20 mouse cellular contexts compared by ENCODE assay signal in the genomic region with DNA sequence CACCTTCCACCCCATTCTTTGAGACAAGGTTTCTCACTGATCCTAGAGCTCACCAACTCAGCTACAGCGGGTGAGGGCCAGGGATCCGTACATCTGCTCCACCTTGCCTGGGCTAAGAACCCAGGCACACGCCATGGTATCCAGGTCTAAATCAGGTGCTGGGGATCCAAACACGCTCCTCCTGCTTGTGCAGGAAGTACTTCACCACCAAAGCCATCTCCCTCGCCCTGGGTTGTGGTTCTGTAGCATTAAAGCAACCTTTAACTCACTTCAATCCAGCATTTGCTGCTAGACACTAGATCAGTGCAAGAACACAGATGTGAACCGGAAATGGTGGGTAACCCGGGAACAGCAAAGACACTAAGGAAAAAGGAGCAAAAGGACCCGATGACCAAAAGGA. TPM values are rescaled to one million over a fixed set of nuclear protein-coding genes. Genes with fewer than 3 reads are reported as not detected.
A peak's percentile ranks its signal among the peaks of the same experiment; 100 is the strongest.
DNase-seq lines count a peak whose midpoint lies in the region; TF ChIP-seq lines count a peak whose summit lies in the region.
"Had no signal": no experiment of that assay in that cellular context is flagged by ENCODE, and none has a peak within 500 bp of the region (broad histone marks: within the 10 kb centered on the region; RNA-seq: fewer than 3 reads in every experiment).

No protein-coding gene starts in this region.

- no peaks in the 10 kb centered on the region for H3K9me3 ChIP-seq in midbrain, embryonic 10.5 days (replicated peaks)
- H3K9me3 ChIP-seq: forebrain, embryonic 15.5 days; heart, embryonic 12.5 days; hindbrain, embryonic 13.5 days; limb, embryonic 13.5 days; lung, embryonic 15.5 days; neural tube, embryonic 12.5 days had no signal

- no peaks in the 10 kb centered on the region for H3K27me3 ChIP-seq in thymus, adult 2 months (ENCODE audit: control insufficient read depth, insufficient read depth, low read length)
- H3K27me3 ChIP-seq in midbrain, embryonic 10.5 days (ENCODE audit: low read depth, poor library complexity, severe bottlenecking), result no peaks in the 10 kb centered on the region
- H3K27me3 ChIP-seq: forebrain, embryonic 15.5 days; heart, embryonic 12.5 days; hindbrain, embryonic 13.5 days; limb, embryonic 13.5 days; lung, embryonic 15.5 days; neural tube, embryonic 12.5 days; Patski had no signal

- no peak for DNase-seq in thymus, adult 2 months
- DNase-seq in thymus, postnatal 4 days, result no peak
- peak; percentile 59 to 66 for DNase-seq in cerebellum, adult 18-20 months
- DNase-seq in cerebellum, postnatal 25 days, result peak; percentile 66 to 73
- no peak for DNase-seq in midbrain, embryonic 10.5 days (ENCODE audit: low spot score)
- no peak for DNase-seq in heart, postnatal 10 days
- DNase-seq in left cerebral cortex, adult 8-10 months (ENCODE audit: low spot score in 2 of 2), result no peak

- H3K36me3 ChIP-seq in thymus, adult 2 months (ENCODE audit: control insufficient read depth, insufficient read depth, low read length), result no peaks in the 10 kb centered on the region
- no peaks in the 10 kb centered on the region for H3K36me3 ChIP-seq in midbrain, embryonic 10.5 days
- H3K36me3 ChIP-seq: forebrain, embryonic 15.5 days; heart, embryonic 12.5 days; hindbrain, embryonic 13.5 days; limb, embryonic 13.5 days; lung, embryonic 15.5 days; neural tube, embryonic 12.5 days had no signal

- H3K27ac ChIP-seq in thymus, adult 2 months (ENCODE audit: control insufficient read depth, insufficient read depth, low read length), result 0 out of 2 replicates have a peak overlapping the region, but pooled peaks have one; percentile 9
- H3K27ac ChIP-seq in midbrain, embryonic 10.5 days (replicated peaks), result no peak overlapping the region
- H3K27ac ChIP-seq: forebrain, embryonic 15.5 days; hindbrain, embryonic 13.5 days; limb, embryonic 13.5 days; liver, embryonic 14.5 days; lung, embryonic 15.5 days; neural tube, embryonic 12.5 days had no signal

- 40% methylated on average over 8 of the region's 8 CpGs for WGBS in thymus, adult 2 months
- WGBS in midbrain, embryonic 10.5 days, result 88% methylated on average over 8 of the region's 8 CpGs

- intact Hi-C loops in heart, postnatal 10 days (cut with DNase I), result loop anchor here (2.0 kb wide), 1 partner anchor 37 kb away; no protein-coding TSS in a partner anchor

- peaks cover 4% of the 10 kb centered on the region for H3K4me1 ChIP-seq in thymus, adult 2 months (replicated peaks; ENCODE audit: control insufficient read depth, insufficient read depth, low read length)
- no peaks in the 10 kb centered on the region for H3K4me1 ChIP-seq in midbrain, embryonic 10.5 days
- H3K4me1 ChIP-seq: forebrain, embryonic 15.5 days; heart, embryonic 12.5 days; hindbrain, embryonic 13.5 days; limb, embryonic 13.5 days; lung, embryonic 15.5 days; neural tube, embryonic 12.5 days had no signal

- H3K4me3 ChIP-seq in thymus, adult 2 months (ENCODE audit: control insufficient read depth, insufficient read depth, low read length), result no peak overlapping the region
- H3K4me3 ChIP-seq in midbrain, embryonic 10.5 days, result no peak overlapping the region
- H3K4me3 ChIP-seq: forebrain, embryonic 15.5 days; heart, embryonic 12.5 days; hindbrain, embryonic 13.5 days; limb, embryonic 13.5 days; lung, embryonic 15.5 days; neural tube, embryonic 12.5 days had no signal

- TF ChIP-seq CTCF in thymus, adult 2 months (IDR thresholded peaks at IDR 0.05; ENCODE audit: borderline replicate concordance, control insufficient read depth, extremely low read depth, insufficient read depth, low read length, poor library complexity), result no peak

- no peak for TF ChIP-seq POLR2A in thymus, adult 2 months (IDR thresholded peaks at IDR 0.05; ENCODE audit: control insufficient read depth, extremely low read depth, insufficient read depth, low read length, poor library complexity)

RNA-seq across cellular contexts. Expression of a gene that starts 7.7 kb away (rescaled TPM):
- polyA plus RNA-seq in thymus, adult 2 months (2012; rRNA removed), result 60.4 and 68.3 TPM in 2 replicates
- 0.12 and 0.22 TPM in 2 replicates for polyA plus RNA-seq in midbrain, embryonic 10.5 days (2016; fragmentation: Nextera tagmentation; extraction: Ambion mirVana)
- under 1 TPM; 0.47 to 0.72 TPM for total RNA-seq in heart, postnatal 10 days (2021)
- 1 to 10 TPM in 3 of 4 experiments, under 1 TPM in 1; 0.63 to 1.7 (median 1.2) TPM for total RNA-seq in left cerebral cortex, adult 8-10 months (2022)

RNA-seq across cellular contexts. Expression of a gene that starts 19.5 kb away (rescaled TPM):
- 0.37 and 0.84 TPM in 2 replicates for polyA plus RNA-seq in thymus, adult 2 months (2012; rRNA removed)
- polyA plus RNA-seq in midbrain, embryonic 10.5 days (2016; fragmentation: Nextera tagmentation; extraction: Ambion mirVana), result 0.21 TPM in 1 of 2 replicates, not detected in the other
- total RNA-seq in heart, postnatal 10 days (2021), result under 1 TPM in 1 of 2 experiments, not detected in 1; 0.32 TPM
- total RNA-seq in left cerebral cortex, adult 8-10 months (2022), result 1 to 10 TPM in 1 of 4 experiments, under 1 TPM in 2, not detected in 1; 0.67 to 1.3 (median 0.76) TPM
- total RNA-seq: adrenal gland, postnatal 36 days; heart, postnatal 25 days had no signal
- polyA plus RNA-seq: kidney, embryonic 16.5 days; macrophage; neural tube, embryonic 12.5 days had no signal

RNA-seq across cellular contexts. Expression of a gene that starts 42.5 kb away (rescaled TPM):
- polyA plus RNA-seq in thymus, adult 2 months (2012; rRNA removed), result 1.2 and 2.7 TPM in 2 replicates
- polyA plus RNA-seq in midbrain, embryonic 10.5 days (2016; fragmentation: Nextera tagmentation; extraction: Ambion mirVana), result 0.22 TPM in 2 replicates
- not detected for total RNA-seq in heart, postnatal 10 days (2021)
- total RNA-seq in left cerebral cortex, adult 8-10 months (2022), result under 1 TPM; 0.19 to 0.27 (median 0.26) TPM
- total RNA-seq: heart, postnatal 25 days had no signal
- polyA plus RNA-seq: forebrain, embryonic 15.5 days; large intestine, adult 2 months; macrophage had no signal

RNA-seq across cellular contexts. Expression of a gene that starts 42.6 kb away (rescaled TPM):
- polyA plus RNA-seq in thymus, adult 2 months (2012; rRNA removed), result 24.0 and 24.4 TPM in 2 replicates
- polyA plus RNA-seq in midbrain, embryonic 10.5 days (2016; fragmentation: Nextera tagmentation; extraction: Ambion mirVana), result 21.1 and 23.3 TPM in 2 replicates
- 10 to 100 TPM; 11.5 to 14.0 TPM for total RNA-seq in heart, postnatal 10 days (2021)
- total RNA-seq in left cerebral cortex, adult 8-10 months (2022), result 10 to 100 TPM; 12.1 to 19.1 (median 14.4) TPM

RNA-seq across cellular contexts. Expression of a gene that starts 42.6 kb away (rescaled TPM):
- polyA plus RNA-seq in thymus, adult 2 months (2012; rRNA removed), result 38.1 and 44.3 TPM in 2 replicates
- 34.8 and 40.8 TPM in 2 replicates for polyA plus RNA-seq in midbrain, embryonic 10.5 days (2016; fragmentation: Nextera tagmentation; extraction: Ambion mirVana)
- total RNA-seq in heart, postnatal 10 days (2021), result 10 to 100 TPM; 12.4 to 13.5 TPM
- total RNA-seq in left cerebral cortex, adult 8-10 months (2022), result 1 to 10 TPM; 7.8 to 9.7 (median 9.0) TPM

Comparison
In these comparisons a context has a peak if more than half of its experiments do, and no peak if none do; other contexts are left out.
1. DNase-seq: peak in cerebellum, adult 18-20 months (2 of 2) and cerebellum, postnatal 25 days (2 of 2); none in thymus, adult 2 months (single experiment), thymus, postnatal 4 days (single experiment), midbrain, embryonic 10.5 days (single experiment), heart, postnatal 10 days (0 of 2) and left cerebral cortex, adult 8-10 months (0 of 2).